Mouse (Mus musculus): ENCODE data around the gene Gm9780.
"Not testable (repeated sequence)": the region's sequence is repeated elsewhere in the genome, so short reads cannot be mapped to it uniquely, and the experiment has no call there.

DNA sequence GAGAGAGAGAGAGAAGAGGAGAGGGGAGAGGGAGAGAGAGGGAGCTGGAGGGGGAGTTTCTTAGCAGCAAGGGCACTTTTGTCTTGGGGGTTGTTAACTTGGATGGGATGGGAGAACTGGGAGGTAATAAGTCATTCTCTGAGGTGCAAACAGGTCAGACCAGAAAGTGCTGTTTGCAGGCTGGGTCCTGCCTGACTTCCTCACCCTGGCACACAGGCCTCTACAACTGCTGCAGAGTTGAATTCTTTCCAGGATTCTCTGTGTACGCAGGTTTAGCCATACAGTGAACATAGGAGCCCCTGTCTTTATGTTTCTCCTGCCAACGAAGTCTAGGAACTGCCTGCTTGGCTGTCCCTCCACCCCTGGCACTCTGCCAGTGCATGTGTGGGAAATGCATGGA is 35.0 kb downstream of the Gm9780 start:
- TF ChIP-seq POLR2A (IDR thresholded peaks at IDR 0.05; ENCODE audit: control insufficient read depth, low read depth, low read length); CTCF (IDR thresholded peaks at IDR 0.05; ENCODE audit: control insufficient read depth, insufficient read depth, insufficient replicate concordance, low read depth, low read length): not testable (repeated sequence)

Data from testis, adult 2 months (tissue).